Mouse (Mus musculus) stomach, embryonic 16.5 days (tissue): Measurements from ENCODE around the gene Wnt9b. TPM values are rescaled to one million over a fixed set of nuclear protein-coding genes. Genes with fewer than 3 reads are reported as not detected.

Experiments used
- ATAC-seq: fragments of 200-750 bp; cut with Nextera tagmentation; 2 replicates; pipeline ENCODE4 v1.8.0; 2017; ENCODE audit warnings: moderate number of reproducible peaks, moderate TSS enrichment; ENCODE audit not compliant: insufficient read depth, low FRiP score
- H3K27ac ChIP-seq: fragments of 300-500 bp; sonication (generic); 2 replicates; pipeline ENCODE4 v1.5.1; 2014; ENCODE audit warnings: low read length
- H3K27me3 ChIP-seq: fragments of 300-500 bp; sonication (generic); 2 replicates; pipeline ENCODE4 v1.6.1; 2014; ENCODE audit warnings: low read length, control low read depth, mixed read lengths; ENCODE audit not compliant: control insufficient read depth, insufficient read depth
- H3K36me3 ChIP-seq: fragments of 300-500 bp; sonication (generic); 2 replicates; pipeline ENCODE4 v1.6.1; 2014; ENCODE audit warnings: low read length; ENCODE audit not compliant: control insufficient read depth, insufficient read depth
- H3K4me1 ChIP-seq: fragments of 300-500 bp; sonication (generic); 2 replicates; pipeline ENCODE4 v1.6.1; 2014; ENCODE audit warnings: low read length, control low read depth, mixed read lengths; ENCODE audit not compliant: control insufficient read depth, insufficient read depth
- H3K4me2 ChIP-seq: fragments of 300-500 bp; sonication (generic); 2 replicates; pipeline ENCODE4 v1.6.1; 2014; ENCODE audit warnings: low read depth, low read length, mixed read lengths
- H3K4me3 ChIP-seq: fragments of 300-500 bp; sonication (generic); replicated peaks from 2 replicates; pipeline ENCODE4 v1.5.1; 2014; ENCODE audit warnings: mild to moderate bottlenecking, low read length
- H3K9ac ChIP-seq: fragments of 300-500 bp; sonication (generic); 2 replicates; pipeline ENCODE4 v1.6.1; 2014; ENCODE audit warnings: low read length
- H3K9me3 ChIP-seq: fragments of 300-500 bp; sonication (generic); replicated peaks from 2 replicates; pipeline ENCODE4 v1.6.1; 2016; ENCODE audit warnings: low read length, control low read depth; ENCODE audit not compliant: control insufficient read depth
- WGBS: fragments of 180-500 bp; shearing (Covaris S2); extraction: QIAGEN DNeasy Blood & Tissue Kit; methylation state at CpG from one replicate; pipeline ENCODE4 v1.1.7; 2014; 5-methylcytosine and 5-hydroxymethylcytosine counted together
- polyA plus RNA-seq: library from polyadenylated mRNA; unstranded; fragments of >200 nt; fragmentation: Nextera tagmentation; extraction: Ambion mirVana; gene quantifications from 2 replicates; pipeline ENCODE4 v1.2.1, GENCODE M21; 2015

The Wnt9b gene
- polyA plus RNA-seq, 1 experiment from 2014 or later: 0.06 TPM

- peak; percentile 62 for ATAC-seq
- Histone ChIP-seq H3K9ac (0 out of 2 replicates have a peak overlapping the region, but pooled peaks have one; percentile 9), H3K36me3 (no peaks in the 10 kb centered on the region), H3K27ac (no peak overlapping the region), H3K4me1 (peaks cover 10% of the 10 kb centered on the region; the same call in 1 of the 2 replicates), H3K9me3 (no peaks in the 10 kb centered on the region), H3K4me3 (peak overlapping the region; percentile 26), H3K27me3 (no peaks in the 10 kb centered on the region), H3K4me2 (peak overlapping the region; percentile 50)
- 13% methylated on average over 15 of the region's 15 CpGs for WGBS
These were observed 28.1 kb downstream of the Wnt9b start for GRCm38 (mm10) chr11:103721468-103722039.

DNA sequence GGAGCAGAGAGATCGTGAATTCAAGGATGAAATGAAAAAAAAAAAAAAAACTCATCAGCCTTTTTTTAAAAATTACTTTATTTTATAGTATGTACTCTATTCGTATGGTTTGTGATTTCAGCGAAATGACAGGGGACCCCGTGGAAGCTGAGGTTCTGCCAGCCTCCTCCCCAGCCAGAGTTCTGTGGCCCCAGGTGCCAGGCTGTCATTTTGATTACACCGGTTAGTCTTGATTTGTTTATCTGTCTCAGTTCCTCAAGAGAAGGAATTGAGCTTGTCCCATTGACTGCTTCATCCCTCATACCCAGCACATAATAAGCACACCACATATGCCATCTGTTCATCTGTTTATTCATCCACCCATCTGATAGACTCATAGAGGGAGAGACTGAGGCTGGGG, 30.2 kb downstream of the Wnt9b start:
- H3K27ac ChIP-seq: no peak overlapping the region

DNA sequence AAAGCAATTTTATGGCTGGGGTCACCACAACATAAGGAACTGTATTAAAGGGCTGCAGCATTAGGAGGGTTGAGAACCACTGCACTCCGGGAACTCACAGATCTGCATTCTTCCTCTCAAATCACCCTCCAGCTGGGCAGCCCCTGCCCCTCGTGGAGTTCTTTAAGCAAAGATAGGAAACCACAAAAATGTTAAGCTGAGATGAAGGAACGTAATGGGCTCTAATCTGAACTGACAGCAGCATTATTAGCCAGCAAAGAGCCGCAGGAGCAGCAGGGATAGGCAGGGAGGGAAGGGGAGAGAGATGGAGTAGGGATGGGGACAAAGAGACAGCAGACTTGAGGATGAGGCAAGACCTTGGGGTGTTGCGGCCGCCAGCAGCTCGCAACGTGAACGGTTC, 32.6 kb downstream of the Wnt9b start:
- H3K27me3 ChIP-seq: no peaks in the 10 kb centered on the region
- H3K4me2 ChIP-seq: no peak overlapping the region
- no peak overlapping the region for H3K4me3 ChIP-seq
- H3K9me3 ChIP-seq: no peaks in the 10 kb centered on the region
- H3K4me1 ChIP-seq: 0 out of 2 replicates have a peak, but pooled peaks cover 5% of the 10 kb centered on the region
- H3K36me3 ChIP-seq: no peaks in the 10 kb centered on the region
- H3K27ac ChIP-seq: no peak overlapping the region
- ATAC-seq: no peak
- WGBS: 58% methylated on average over 9 of the region's 9 CpGs
- H3K9ac ChIP-seq: no peak overlapping the region

More for the DNA sequence above, 30.2 kb downstream of the Wnt9b start:
- 82% methylated on average over 5 of the region's 5 CpGs for WGBS
- no peaks in the 10 kb centered on the region for H3K9me3 ChIP-seq
- no peaks in the 10 kb centered on the region for H3K27me3 ChIP-seq
- H3K4me2 ChIP-seq: no peak overlapping the region
- H3K9ac ChIP-seq: no peak overlapping the region
- no peak for ATAC-seq
- H3K4me1 ChIP-seq: peaks cover 10% of the 10 kb centered on the region; the same call in 1 of the 2 replicates
- H3K36me3 ChIP-seq: no peaks in the 10 kb centered on the region
- H3K4me3 ChIP-seq: no peak overlapping the region

DNA sequence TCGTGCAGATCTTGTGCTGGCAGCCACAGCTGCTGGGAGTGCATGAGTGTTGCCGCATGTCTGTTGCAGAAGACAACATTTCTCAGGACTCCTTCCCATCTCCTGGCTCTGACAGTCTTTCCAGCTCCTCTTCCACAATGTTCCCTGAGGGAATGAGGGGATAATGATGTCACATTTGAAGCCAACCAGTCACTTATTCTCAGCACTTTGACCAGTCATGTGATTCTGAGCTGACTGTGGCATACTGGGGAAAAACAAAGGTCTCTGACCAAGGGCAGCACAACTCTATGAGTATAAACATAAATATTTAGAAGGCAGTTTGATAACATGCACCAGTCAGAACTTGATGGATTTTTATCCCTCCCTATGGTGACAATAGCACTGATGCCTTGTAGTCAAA, 35.5 kb downstream of the Wnt9b start:
- WGBS: 85% methylated on average over 2 of the region's 2 CpGs
- Histone ChIP-seq H3K27me3 (no peaks in the 10 kb centered on the region), H3K4me3 (no peak overlapping the region), H3K4me1 (0 out of 2 replicates have a peak, but pooled peaks cover 4% of the 10 kb centered on the region), H3K4me2 (no peak overlapping the region), H3K27ac (no peak overlapping the region), H3K36me3 (no peaks in the 10 kb centered on the region), H3K9me3 (no peaks in the 10 kb centered on the region), H3K9ac (no peak overlapping the region)
- ATAC-seq: no peak

- H3K4me3 ChIP-seq: no peak overlapping the region
- H3K4me1 ChIP-seq: 0 out of 2 replicates have a peak, but pooled peaks cover 4% of the 10 kb centered on the region
- no peaks in the 10 kb centered on the region for H3K36me3 ChIP-seq
- no peak overlapping the region for H3K9ac ChIP-seq
- no peak overlapping the region for H3K4me2 ChIP-seq
- no peak overlapping the region for H3K27ac ChIP-seq
- H3K9me3 ChIP-seq: no peaks in the 10 kb centered on the region
- 48% methylated on average over 28 of the region's 28 CpGs for WGBS
- 0 out of 2 replicates have a peak, but pooled peaks have one; percentile 13 for ATAC-seq
- no peaks in the 10 kb centered on the region for H3K27me3 ChIP-seq
These were observed 37.6 kb downstream of the Wnt9b start for GRCm38 (mm10) chr11:103711851-103712587.

DNA sequence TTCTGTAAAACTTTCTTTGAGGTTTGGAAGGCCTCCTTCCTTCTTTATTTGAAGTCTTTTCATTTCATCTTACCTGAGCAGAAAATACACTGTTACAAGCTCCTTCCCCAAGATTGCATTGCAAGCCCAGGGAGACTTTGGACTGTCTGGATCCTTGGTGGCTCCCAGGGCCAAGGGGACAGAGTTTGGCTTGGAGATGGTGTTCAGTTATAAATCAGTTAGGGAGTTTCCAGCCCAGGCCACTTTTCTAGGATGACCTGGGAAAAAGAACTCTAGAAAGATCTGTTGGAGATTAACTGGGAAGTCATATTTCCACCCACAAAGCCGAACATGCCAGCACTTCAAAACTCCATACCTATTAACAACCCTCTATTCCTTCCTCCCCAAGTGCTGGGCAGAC, 39.6 kb downstream of the Wnt9b start:
- H3K9ac ChIP-seq: no peak overlapping the region
- 0 out of 2 replicates have a peak, but pooled peaks cover 4% of the 10 kb centered on the region for H3K4me1 ChIP-seq
- no peaks in the 10 kb centered on the region for H3K27me3 ChIP-seq
- H3K4me3 ChIP-seq: no peak overlapping the region
- 96% methylated on average over 1 of the region's 1 CpGs for WGBS
- ATAC-seq: no peak
- H3K9me3 ChIP-seq: no peaks in the 10 kb centered on the region
- no peaks in the 10 kb centered on the region for H3K36me3 ChIP-seq
- H3K27ac ChIP-seq: no peak overlapping the region
- no peak overlapping the region for H3K4me2 ChIP-seq

DNA sequence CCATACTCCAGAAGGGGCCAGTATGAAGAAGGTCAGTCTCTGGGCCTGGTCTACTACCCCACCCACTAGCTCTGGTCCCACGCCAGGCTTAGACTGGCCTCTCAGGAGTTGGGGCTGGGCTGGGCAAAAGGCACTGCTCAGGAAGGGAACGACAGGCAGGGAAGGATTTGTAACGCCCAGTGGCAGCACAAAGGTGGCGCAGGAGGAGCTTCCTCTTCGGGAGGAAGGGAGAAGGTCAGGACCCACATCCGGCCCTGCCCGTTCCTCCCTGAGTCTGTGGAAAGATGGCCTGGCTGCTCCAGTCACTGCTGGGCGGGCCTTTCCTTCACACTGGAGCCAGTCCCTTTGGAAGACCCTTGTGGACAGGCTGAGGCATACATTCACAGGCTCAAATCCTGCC, 42.6 kb downstream of the Wnt9b start:
- no peak overlapping the region for H3K27ac ChIP-seq
- 37% methylated on average over 8 of the region's 8 CpGs for WGBS
- ATAC-seq: peak; percentile 26; the same call in 1 of the 2 replicates
- H3K27me3 ChIP-seq: no peaks in the 10 kb centered on the region
- no peaks in the 10 kb centered on the region for H3K9me3 ChIP-seq
- no peak overlapping the region for H3K9ac ChIP-seq
- H3K36me3 ChIP-seq: no peaks in the 10 kb centered on the region
- no peak overlapping the region for H3K4me3 ChIP-seq
- H3K4me2 ChIP-seq: no peak overlapping the region
- H3K4me1 ChIP-seq: 0 out of 2 replicates have a peak, but pooled peaks cover 4% of the 10 kb centered on the region

GRCm38 (mm10) chr11:103698226-103698625, 51.4 kb downstream of the Wnt9b start:
- Histone ChIP-seq H3K4me3 (peak overlapping the region; percentile 80), H3K4me1 (no peaks in the 10 kb centered on the region; the same call in 1 of the 2 replicates), H3K9me3 (no peaks in the 10 kb centered on the region), H3K27me3 (no peaks in the 10 kb centered on the region), H3K36me3 (no peaks in the 10 kb centered on the region), H3K27ac (peak overlapping the region; percentile 99), H3K4me2 (peak overlapping the region; percentile 68), H3K9ac (peak overlapping the region; percentile 92)
- ATAC-seq: no peak
- WGBS: 64% methylated on average over 2 of the region's 2 CpGs

DNA sequence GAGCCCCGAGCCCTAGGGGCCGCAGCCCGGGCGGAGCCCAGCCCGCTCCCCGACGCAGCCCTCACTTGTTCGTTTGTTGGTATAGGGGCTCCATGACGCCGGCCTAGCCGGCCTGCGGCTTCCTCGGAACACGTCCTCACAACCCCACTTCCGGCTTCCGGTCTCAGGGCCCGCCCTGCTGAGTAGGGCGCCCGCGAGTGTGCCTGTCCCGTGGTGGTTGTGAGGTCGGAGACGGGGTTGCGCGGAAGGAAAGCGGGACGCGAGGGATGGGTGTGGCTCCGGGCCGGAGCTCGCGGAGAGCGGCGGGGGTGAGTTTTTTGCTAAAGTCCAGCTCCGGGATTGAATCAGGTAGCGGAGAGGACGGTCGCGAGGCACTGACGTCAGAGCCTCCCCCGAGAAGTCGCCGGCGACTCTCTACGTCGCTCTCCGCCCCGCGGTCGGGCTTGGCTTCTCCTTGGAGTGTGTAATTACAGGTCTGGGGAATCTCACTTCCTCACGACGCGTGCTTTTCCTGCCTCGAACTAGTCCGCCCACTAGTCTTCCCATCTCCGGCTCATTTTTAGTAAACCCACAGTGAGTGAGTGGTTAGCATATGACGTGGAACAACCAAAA, 52.0 kb downstream of the Wnt9b start, which contains the start of gene Gosr2:
TSS of gene Gosr2 (minus strand) at position 334 of the 612 bp plus-strand sequence.
- no peaks in the 10 kb centered on the region for H3K36me3 ChIP-seq
- H3K27ac ChIP-seq: peak within 1 kb of the TSS; percentile 99
- WGBS: under 1% methylated on average over 57 of the region's 57 CpGs
- no peaks in the 10 kb centered on the region for H3K9me3 ChIP-seq
- peak within 1 kb of the TSS; percentile 68 for H3K4me2 ChIP-seq
- peak within 1 kb of the TSS; percentile 80 for H3K4me3 ChIP-seq
- H3K4me1 ChIP-seq: no peaks in the 10 kb centered on the region; the same call in 1 of the 2 replicates
- H3K9ac ChIP-seq: peak within 1 kb of the TSS; percentile 92
- ATAC-seq: peak; percentile 96
- H3K27me3 ChIP-seq: no peaks in the 10 kb centered on the region
